Comparison of ENCODE assay signal across 28 mouse cellular contexts in genomic region chr8:70678679-70679078, GRCm38 (mm10). TPM values are rescaled to one million over a fixed set of nuclear protein-coding genes. Genes with fewer than 3 reads are reported as not detected.
DNase-seq lines count a peak whose midpoint lies in the region; ATAC-seq and TF ChIP-seq lines count a peak whose summit lies in the region.
"Had no signal": no experiment of that assay in that cellular context is flagged by ENCODE, and none has a peak within 500 bp of the region (broad histone marks: within the 10 kb centered on the region; RNA-seq: fewer than 3 reads in every experiment).

No protein-coding gene starts in this region.

- H3K4me1 ChIP-seq in liver, embryonic 13.5 days (replicated peaks), result peaks cover 90% of the 10 kb centered on the region
- peaks cover 14% of the 10 kb centered on the region for H3K4me1 ChIP-seq in intestine, postnatal 0 days (replicated peaks; ENCODE audit: control insufficient read depth, insufficient read depth, low read length)
- H3K4me1 ChIP-seq in stomach, postnatal 0 days (replicated peaks; ENCODE audit: control insufficient read depth, insufficient read depth), result peaks cover 6% of the 10 kb centered on the region
- peaks cover 4% of the 10 kb centered on the region for H3K4me1 ChIP-seq in hindbrain, embryonic 11.5 days (replicated peaks; ENCODE audit: control insufficient read depth, insufficient read depth, low read length)

- TF ChIP-seq CTCF in intestine, postnatal 0 days (IDR thresholded peaks at IDR 0.05; ENCODE audit: low read depth), result no peak
- TF ChIP-seq CTCF in stomach, postnatal 0 days (IDR thresholded peaks at IDR 0.05; ENCODE audit: low read depth), result no peak

- H3K4me2 ChIP-seq in liver, embryonic 13.5 days, result no peak overlapping the region
- no peak overlapping the region for H3K4me2 ChIP-seq in intestine, postnatal 0 days (replicated peaks; ENCODE audit: low read depth)
- H3K4me2 ChIP-seq in stomach, postnatal 0 days (replicated peaks; ENCODE audit: low read depth), result no peak overlapping the region
- H3K4me2 ChIP-seq in hindbrain, embryonic 11.5 days (replicated peaks; ENCODE audit: low read depth, low read length), result no peak overlapping the region
- H3K4me2 ChIP-seq: embryonic facial prominence, embryonic 12.5 days; forebrain, embryonic 15.5 days; hindbrain, embryonic 13.5 days had no signal

- peak overlapping the region; percentile 80 for H3K27ac ChIP-seq in liver, embryonic 13.5 days
- peak overlapping the region; percentile 75; the same call in 1 of the 2 replicates for H3K27ac ChIP-seq in intestine, postnatal 0 days (ENCODE audit: low read depth, low read length)
- H3K27ac ChIP-seq in stomach, postnatal 0 days (replicated peaks), result peak overlapping the region; percentile 82
- H3K27ac ChIP-seq in hindbrain, embryonic 11.5 days (ENCODE audit: low read depth, low read length), result no peak overlapping the region
- H3K27ac ChIP-seq: embryonic facial prominence, embryonic 12.5 days; forebrain, embryonic 15.5 days; hindbrain, embryonic 13.5 days; hindbrain, postnatal 0 days had no signal

- peaks cover 44% of the 10 kb centered on the region for H3K36me3 ChIP-seq in liver, embryonic 13.5 days
- peaks cover 8% of the 10 kb centered on the region; the same call in 1 of the 2 replicates for H3K36me3 ChIP-seq in intestine, postnatal 0 days (ENCODE audit: control insufficient read depth, insufficient read depth)
- 0 out of 2 replicates have a peak, but pooled peaks cover 3% of the 10 kb centered on the region for H3K36me3 ChIP-seq in stomach, postnatal 0 days (ENCODE audit: control insufficient read depth, insufficient read depth, low read length)
- peaks cover 6% of the 10 kb centered on the region; the same call in 1 of the 2 replicates for H3K36me3 ChIP-seq in hindbrain, embryonic 11.5 days (ENCODE audit: control insufficient read depth, insufficient read depth, low read length)

- H3K9ac ChIP-seq in liver, embryonic 13.5 days, result peak overlapping the region; percentile 26; the same call in 1 of the 2 replicates
- no peak overlapping the region for H3K9ac ChIP-seq in intestine, postnatal 0 days (ENCODE audit: low read depth, low read length)
- H3K9ac ChIP-seq in stomach, postnatal 0 days (ENCODE audit: low read length), result no peak overlapping the region
- H3K9ac ChIP-seq in hindbrain, embryonic 11.5 days (ENCODE audit: low read depth, low read length), result no peak overlapping the region
- H3K9ac ChIP-seq: embryonic facial prominence, embryonic 12.5 days; forebrain, embryonic 15.5 days; hindbrain, embryonic 13.5 days had no signal

- H3K9me3 ChIP-seq in liver, embryonic 13.5 days (replicated peaks), result no peaks in the 10 kb centered on the region
- H3K9me3 ChIP-seq in intestine, postnatal 0 days (ENCODE audit: control insufficient read depth), result no peaks in the 10 kb centered on the region
- H3K9me3 ChIP-seq in stomach, postnatal 0 days (ENCODE audit: control insufficient read depth, low read length), result no peaks in the 10 kb centered on the region
- no peaks in the 10 kb centered on the region for H3K9me3 ChIP-seq in hindbrain, embryonic 11.5 days (ENCODE audit: control insufficient read depth, low read length)
- H3K9me3 ChIP-seq: embryonic facial prominence, embryonic 12.5 days; forebrain, embryonic 15.5 days; heart, embryonic 10.5 days; hindbrain, embryonic 13.5 days had no signal

- peak; percentile 93 for DNase-seq in heart, adult 11 months
- no peak for DNase-seq in heart, postnatal 36 days
- no peak for DNase-seq in liver, embryonic 13.5 days
- no peak for DNase-seq in liver
- DNase-seq in stomach, postnatal 0 days (ENCODE audit: low spot score), result no peak
- no peak for DNase-seq in hindbrain, embryonic 11.5 days (ENCODE audit: low spot score)
- DNase-seq in layer of hippocampus, postnatal 14 days (ENCODE audit: low spot score in 2 of 2), result no peak
- DNase-seq: cerebellum, adult 11 months; cerebellum, adult 8-10 months; cerebellum, postnatal 14 days; embryo, embryonic 11 days; gastrocnemius, postnatal 25 days; heart, postnatal 14 days had no signal

- no peak for ATAC-seq in liver, embryonic 13.5 days (ENCODE audit: low read depth)
- no peak for ATAC-seq in intestine, postnatal 0 days
- no peak for ATAC-seq in stomach, postnatal 0 days (ENCODE audit: low FRiP score, low TSS enrichment)
- ATAC-seq in hindbrain, embryonic 11.5 days (ENCODE audit: low FRiP score), result no peak
- ATAC-seq: forebrain, embryonic 15.5 days; hindbrain, postnatal 0 days had no signal

- TF ChIP-seq EP300 in stomach, postnatal 0 days (optimal IDR thresholded peaks at IDR 0.05), result no peak

- no peak overlapping the region for H3K4me3 ChIP-seq in liver, embryonic 13.5 days (replicated peaks)
- no peak overlapping the region for H3K4me3 ChIP-seq in intestine, postnatal 0 days (ENCODE audit: low read depth, low read length)
- H3K4me3 ChIP-seq in stomach, postnatal 0 days (ENCODE audit: low read depth, low read length), result no peak overlapping the region
- H3K4me3 ChIP-seq in hindbrain, embryonic 11.5 days (ENCODE audit: low read depth, low read length), result no peak overlapping the region
- H3K4me3 ChIP-seq: embryonic facial prominence, embryonic 12.5 days; forebrain, embryonic 15.5 days; heart, embryonic 10.5 days; hindbrain, embryonic 13.5 days had no signal

- intact Hi-C loops in heart, postnatal 36 days (cut with DNase I), result no loop called here

- peaks cover 2% of the 10 kb centered on the region; the same call in 1 of the 2 replicates for H3K27me3 ChIP-seq in liver, embryonic 13.5 days
- H3K27me3 ChIP-seq in intestine, postnatal 0 days (replicated peaks; ENCODE audit: control insufficient read depth, insufficient read depth, low read length), result no peaks in the 10 kb centered on the region
- no peaks in the 10 kb centered on the region for H3K27me3 ChIP-seq in stomach, postnatal 0 days (ENCODE audit: control insufficient read depth, insufficient read depth, low read length)
- no peaks in the 10 kb centered on the region for H3K27me3 ChIP-seq in hindbrain, embryonic 11.5 days (ENCODE audit: control insufficient read depth, insufficient read depth, low read length)
- H3K27me3 ChIP-seq: embryonic facial prominence, embryonic 12.5 days; forebrain, embryonic 15.5 days; hindbrain, embryonic 13.5 days had no signal

RNA-seq across cellular contexts. Expression of gene Lsm4, which starts 5.6 kb away (rescaled TPM):
- total RNA-seq in heart, postnatal 36 days (2021), result 10 to 100 TPM; 64.0 to 66.8 TPM
- 185 and 200 TPM in 2 replicates for polyA plus RNA-seq in liver, embryonic 13.5 days (2015; fragmentation: Nextera tagmentation; extraction: Ambion mirVana)
- polyA plus RNA-seq in intestine, postnatal 0 days (2015; fragmentation: Nextera tagmentation; extraction: Ambion mirVana), result 181 and 182 TPM in 2 replicates
- 141 and 147 TPM in 2 replicates for polyA plus RNA-seq in stomach, postnatal 0 days (2015; fragmentation: Nextera tagmentation; extraction: Ambion mirVana)
- polyA plus RNA-seq in hindbrain, embryonic 11.5 days (2014; fragmentation: Nextera tagmentation; extraction: Ambion mirVana), result 282 and 299 TPM in 2 replicates
- 10 to 100 TPM; 67.8 to 71.7 TPM for total RNA-seq in layer of hippocampus, postnatal 14 days (2021)

RNA-seq across cellular contexts. Expression of gene Pgpep1, which starts 18.5 kb away (rescaled TPM):
- 10 to 100 TPM; 39.6 to 44.9 TPM for total RNA-seq in heart, postnatal 36 days (2021)
- 17.9 and 19.5 TPM in 2 replicates for polyA plus RNA-seq in liver, embryonic 13.5 days (2015; fragmentation: Nextera tagmentation; extraction: Ambion mirVana)
- polyA plus RNA-seq in intestine, postnatal 0 days (2015; fragmentation: Nextera tagmentation; extraction: Ambion mirVana), result 79.0 and 92.1 TPM in 2 replicates
- 23.3 and 25.2 TPM in 2 replicates for polyA plus RNA-seq in stomach, postnatal 0 days (2015; fragmentation: Nextera tagmentation; extraction: Ambion mirVana)
- polyA plus RNA-seq in hindbrain, embryonic 11.5 days (2014; fragmentation: Nextera tagmentation; extraction: Ambion mirVana), result 170 TPM in 2 replicates
- total RNA-seq in layer of hippocampus, postnatal 14 days (2021), result 10 to 100 TPM; 25.9 to 30.8 TPM

RNA-seq across cellular contexts. Expression of gene Jund, which starts 20.1 kb away (rescaled TPM):
- 100 to 1,000 TPM; 124 to 138 TPM for total RNA-seq in heart, postnatal 36 days (2021)
- polyA plus RNA-seq in liver, embryonic 13.5 days (2015; fragmentation: Nextera tagmentation; extraction: Ambion mirVana), result 17.9 and 22.0 TPM in 2 replicates
- polyA plus RNA-seq in intestine, postnatal 0 days (2015; fragmentation: Nextera tagmentation; extraction: Ambion mirVana), result 114 and 121 TPM in 2 replicates
- polyA plus RNA-seq in stomach, postnatal 0 days (2015; fragmentation: Nextera tagmentation; extraction: Ambion mirVana), result 78.3 and 108 TPM in 2 replicates
- 126 and 137 TPM in 2 replicates for polyA plus RNA-seq in hindbrain, embryonic 11.5 days (2014; fragmentation: Nextera tagmentation; extraction: Ambion mirVana)
- 100 to 1,000 TPM; 163 to 179 TPM for total RNA-seq in layer of hippocampus, postnatal 14 days (2021)

RNA-seq across cellular contexts. Expression of gene Iqcn, which starts 24.6 kb away (rescaled TPM):
- under 1 TPM in 1 of 2 experiments, not detected in 1; 0.06 TPM for total RNA-seq in heart, postnatal 36 days (2021)
- polyA plus RNA-seq in liver, embryonic 13.5 days (2015; fragmentation: Nextera tagmentation; extraction: Ambion mirVana), result not detected in 2 replicates
- polyA plus RNA-seq in intestine, postnatal 0 days (2015; fragmentation: Nextera tagmentation; extraction: Ambion mirVana), result not detected in 2 replicates
- polyA plus RNA-seq in stomach, postnatal 0 days (2015; fragmentation: Nextera tagmentation; extraction: Ambion mirVana), result 0.05 TPM in 1 of 2 replicates, not detected in the other
- polyA plus RNA-seq in hindbrain, embryonic 11.5 days (2014; fragmentation: Nextera tagmentation; extraction: Ambion mirVana), result 0.03 and 0.14 TPM in 2 replicates
- under 1 TPM in 1 of 2 experiments, not detected in 1; 0.14 TPM for total RNA-seq in layer of hippocampus, postnatal 14 days (2021)
- total RNA-seq: common myeloid progenitor, adult 5-6 weeks; gastrocnemius, postnatal 25 days; granulocyte monocyte progenitor cell, adult 5-6 weeks; MEL had no signal
- polyA plus RNA-seq: embryonic facial prominence, embryonic 12.5 days; forebrain, embryonic 11.5 days; heart, embryonic 10.5 days; heart, embryonic 14.5 days had no signal

RNA-seq across cellular contexts. Expression of gene Gm3336, which starts 39.7 kb away (rescaled TPM):
- not detected for total RNA-seq in heart, postnatal 36 days (2021)
- polyA plus RNA-seq in liver, embryonic 13.5 days (2015; fragmentation: Nextera tagmentation; extraction: Ambion mirVana), result 0.14 TPM in 1 of 2 replicates, not detected in the other
- polyA plus RNA-seq in intestine, postnatal 0 days (2015; fragmentation: Nextera tagmentation; extraction: Ambion mirVana), result 2.8 TPM in 2 replicates
- polyA plus RNA-seq in stomach, postnatal 0 days (2015; fragmentation: Nextera tagmentation; extraction: Ambion mirVana), result 29.7 and 32.2 TPM in 2 replicates
- polyA plus RNA-seq in hindbrain, embryonic 11.5 days (2014; fragmentation: Nextera tagmentation; extraction: Ambion mirVana), result not detected in 2 replicates
- total RNA-seq in layer of hippocampus, postnatal 14 days (2021), result not detected
- total RNA-seq: adrenal gland, postnatal 10 days; adrenal gland, postnatal 4 days; common myeloid progenitor, adult 5-6 weeks; gastrocnemius, postnatal 25 days; granulocyte monocyte progenitor cell, adult 5-6 weeks; heart, postnatal 14 days; hindbrain, postnatal 0 days had no signal
- polyA plus RNA-seq: brain, embryonic 14.5 days; C2C12; embryonic facial prominence, embryonic 12.5 days; forebrain, embryonic 11.5 days; forebrain, embryonic 15.5 days; heart, embryonic 10.5 days; heart, embryonic 14.5 days; hindbrain, embryonic 13.5 days; hindbrain, postnatal 0 days had no signal
